Mouse (Mus musculus): Measurements from ENCODE around the gene Cry2. TPM values are rescaled to one million over a fixed set of nuclear protein-coding genes. Genes with fewer than 3 reads are reported as not detected.
A peak's percentile ranks its signal among the peaks of the same experiment; 100 is the strongest.
"Not testable (repeated sequence)": the region's sequence is repeated elsewhere in the genome, so short reads cannot be mapped to it uniquely, and the experiment has no call there.

Cry2 gene
- 2.1 TPM for polyA plus RNA-seq (2012; fragmentation: generic; extraction: Trizol)
- long read RNA-seq, experiment 1, partial matches to known transcripts = 0 of 3 reads
- long read RNA-seq, experiment 1, other reads (novel, unspliced or antisense) = 3 of 3 reads
- long read RNA-seq, experiment 2, transcript Cry2-201 (12 exons, 3,976 nt) = major isoform, 26 of 35 reads
- long read RNA-seq, experiment 2, partial matches to known transcripts = 5 of 35 reads
- long read RNA-seq, experiment 2, other reads (novel, unspliced or antisense) = 1 of 35 reads

DNA sequence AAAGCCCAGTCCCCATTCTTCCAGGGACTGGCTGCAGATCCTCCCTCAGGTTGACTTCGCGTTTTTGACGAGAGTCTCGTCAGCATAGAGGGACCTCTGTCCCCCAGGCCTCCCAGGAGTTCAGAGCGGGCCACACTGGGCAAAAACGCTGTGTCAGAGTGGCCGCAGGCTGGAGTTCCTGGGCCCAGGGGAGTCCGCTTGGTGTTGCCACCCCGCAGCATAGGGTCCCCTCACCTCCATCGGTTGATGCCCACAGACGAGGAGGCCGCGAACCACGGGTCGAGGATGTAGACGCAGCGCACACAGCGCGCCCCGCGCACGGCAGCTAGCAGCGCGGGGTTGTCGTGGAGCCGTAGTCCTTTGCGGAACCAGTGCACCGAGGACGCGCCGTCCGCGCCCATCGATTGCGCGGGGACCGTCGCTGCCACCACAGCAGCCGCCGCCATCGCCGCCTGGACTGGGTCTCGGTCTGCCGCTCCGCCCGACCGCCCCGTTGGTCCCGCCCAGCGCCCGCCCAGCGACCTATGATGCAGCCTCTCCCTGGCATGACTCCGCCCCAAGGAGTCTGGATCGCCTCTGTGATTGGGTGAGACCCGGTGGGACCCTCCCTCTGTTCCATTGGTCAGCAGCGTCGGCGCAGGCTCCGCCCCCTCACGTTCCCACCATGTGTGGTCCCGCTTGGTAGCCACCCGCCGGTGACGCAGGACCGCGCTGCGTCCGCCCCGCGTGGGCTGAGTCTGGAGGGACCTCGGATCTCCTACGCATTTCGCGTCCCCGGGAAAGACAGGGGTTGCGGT lies at the start of gene Cry2:
Cry2 (minus strand) TSS at position 466 of the 797 bp plus-strand sequence.
- Histone ChIP-seq H3K36me3 (ENCODE audit: control insufficient read depth, insufficient read depth) (no peaks in the 10 kb centered on the region), H3K79me2 (ENCODE audit: control insufficient read depth, insufficient read depth) (no peaks in the 10 kb centered on the region), H3ac (ENCODE audit: control insufficient read depth, insufficient read length, low read depth) (peak within 1 kb of the TSS; percentile 97), H3K27me3 (ENCODE audit: control insufficient read depth, insufficient read depth, insufficient read length) (no peaks in the 10 kb centered on the region), H3K4me3 (ENCODE audit: insufficient read depth, poor library complexity, severe bottlenecking) (peak within 1 kb of the TSS; percentile 75), H3K79me3 (ENCODE audit: low read depth) (no peaks in the 10 kb centered on the region)
- no peak for TF ChIP-seq CTCF (IDR thresholded peaks at IDR 0.05; ENCODE audit: control insufficient read depth, insufficient read depth, insufficient read length)
- TF ChIP-seq MYOG (IDR thresholded peaks at IDR 0.05; ENCODE audit: control insufficient read depth, extremely low read depth, insufficient read length) = no peak
- TF ChIP-seq MAX (IDR thresholded peaks at IDR 0.05) = peak; percentile 98
- TF ChIP-seq FOSL1 (IDR thresholded peaks at IDR 0.05; ENCODE audit: insufficient read depth, low read length, poor library complexity, severe bottlenecking) = no peak
- TF ChIP-seq USF1 (IDR thresholded peaks at IDR 0.05; ENCODE audit: low read depth) = no peak

DNA sequence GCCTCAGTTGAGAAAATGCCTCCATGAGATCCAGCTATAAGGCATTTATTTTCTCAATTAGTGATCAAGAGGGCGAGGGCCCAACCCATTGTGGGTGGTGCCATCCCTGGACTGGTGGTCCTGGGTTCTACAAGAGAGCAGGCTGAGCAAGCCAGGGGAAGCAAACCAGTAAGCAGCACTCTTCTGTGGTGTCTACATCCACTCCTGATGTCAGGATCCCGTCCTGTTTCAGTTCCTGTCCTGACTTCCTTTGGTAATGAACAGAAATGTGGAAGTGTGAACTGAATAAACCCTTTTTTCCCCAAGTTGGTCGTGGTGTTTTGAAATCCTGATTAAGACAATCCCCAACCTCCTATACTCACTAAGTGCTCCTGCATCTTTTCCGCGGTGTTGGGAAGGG lies 49.7 kb upstream of the Cry2 start:
- peaks cover 19% of the 10 kb centered on the region for H3K27me3 ChIP-seq (ENCODE audit: control insufficient read depth, insufficient read depth, insufficient read length)
- no peak overlapping the region for H3K4me3 ChIP-seq (ENCODE audit: insufficient read depth, poor library complexity, severe bottlenecking)
- H3K79me3 ChIP-seq (ENCODE audit: low read depth) = no peaks in the 10 kb centered on the region
- no peak overlapping the region for H3ac ChIP-seq (ENCODE audit: control insufficient read depth, insufficient read length, low read depth)
- TF ChIP-seq CEBPB (IDR thresholded peaks at IDR 0.05; ENCODE audit: low read depth) = no peak
- no peak for TF ChIP-seq FOSL1 (IDR thresholded peaks at IDR 0.05; ENCODE audit: insufficient read depth, low read length, poor library complexity, severe bottlenecking)
- no peak for TF ChIP-seq MAX (IDR thresholded peaks at IDR 0.05)
- TF ChIP-seq CTCF (IDR thresholded peaks at IDR 0.05; ENCODE audit: control insufficient read depth, insufficient read depth, insufficient read length) = no peak
- TF ChIP-seq MYOD1 (IDR thresholded peaks at IDR 0.05; ENCODE audit: control insufficient read depth, insufficient read length, low read depth) = no peak
- no peak for TF ChIP-seq MYOG (IDR thresholded peaks at IDR 0.05; ENCODE audit: control insufficient read depth, extremely low read depth, insufficient read length)
- no peak for TF ChIP-seq USF1 (IDR thresholded peaks at IDR 0.05; ENCODE audit: low read depth)
- H3K36me3 ChIP-seq (ENCODE audit: control insufficient read depth, insufficient read depth) = no peaks in the 10 kb centered on the region
- no peaks in the 10 kb centered on the region for H3K79me2 ChIP-seq (ENCODE audit: control insufficient read depth, insufficient read depth)

DNA sequence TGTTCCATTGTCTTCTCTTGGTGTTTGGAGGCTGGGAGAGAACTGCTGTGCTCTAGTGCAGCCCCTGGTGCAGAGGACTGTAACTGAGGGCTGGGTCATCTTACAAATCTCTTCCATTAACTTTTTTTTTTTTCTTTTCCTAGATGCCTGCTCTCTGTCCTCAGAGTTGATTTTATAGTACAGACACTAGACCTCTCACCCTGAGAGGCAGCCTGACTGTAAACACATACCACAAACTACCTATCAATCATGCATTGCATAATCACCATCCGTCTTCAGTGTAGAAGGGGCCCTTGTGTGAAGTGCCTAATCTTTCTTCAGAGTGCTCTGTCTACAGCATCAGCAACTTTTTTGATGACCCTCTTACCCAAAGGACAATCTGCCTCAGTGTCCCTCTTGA lies 48.7 kb upstream of the Cry2 start:
- H3K79me3 ChIP-seq (ENCODE audit: low read depth) = no peaks in the 10 kb centered on the region
- TF ChIP-seq MYOG (IDR thresholded peaks at IDR 0.05; ENCODE audit: control insufficient read depth, extremely low read depth, insufficient read length) (no peak), MYOD1 (IDR thresholded peaks at IDR 0.05; ENCODE audit: control insufficient read depth, insufficient read length, low read depth) (no peak), FOSL1 (IDR thresholded peaks at IDR 0.05; ENCODE audit: insufficient read depth, low read length, poor library complexity, severe bottlenecking) (no peak), CTCF (IDR thresholded peaks at IDR 0.05; ENCODE audit: control insufficient read depth, insufficient read depth, insufficient read length) (no peak), CEBPB (IDR thresholded peaks at IDR 0.05; ENCODE audit: low read depth) (no peak), MAX (IDR thresholded peaks at IDR 0.05) (no peak), USF1 (IDR thresholded peaks at IDR 0.05; ENCODE audit: low read depth) (no peak)
- H3K4me3 ChIP-seq (ENCODE audit: insufficient read depth, poor library complexity, severe bottlenecking) = no peak overlapping the region
- no peaks in the 10 kb centered on the region for H3K79me2 ChIP-seq (ENCODE audit: control insufficient read depth, insufficient read depth)
- H3ac ChIP-seq (ENCODE audit: control insufficient read depth, insufficient read length, low read depth) = no peak overlapping the region
- no peaks in the 10 kb centered on the region for H3K36me3 ChIP-seq (ENCODE audit: control insufficient read depth, insufficient read depth)
- H3K27me3 ChIP-seq (ENCODE audit: control insufficient read depth, insufficient read depth, insufficient read length) = peaks cover 11% of the 10 kb centered on the region

DNA sequence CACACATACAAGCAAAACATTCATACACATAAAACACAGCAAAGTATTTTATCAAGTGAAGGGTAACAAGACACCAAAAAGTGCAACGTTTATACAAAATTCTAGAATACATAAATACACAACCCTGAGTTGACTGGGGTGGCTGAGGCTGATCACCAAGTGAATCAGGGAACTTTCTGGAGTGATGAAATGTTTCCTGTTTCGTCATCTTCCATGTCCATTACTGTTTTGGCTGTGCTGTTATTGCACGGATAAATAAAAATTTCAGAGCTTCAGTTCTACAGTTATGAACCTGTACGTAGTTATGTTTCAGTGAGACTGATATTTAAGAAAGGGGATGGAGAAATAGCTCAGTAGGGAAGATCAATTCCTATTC lies 44.5 kb upstream of the Cry2 start:
- no peaks in the 10 kb centered on the region for H3K36me3 ChIP-seq (ENCODE audit: control insufficient read depth, insufficient read depth)
- H3K79me3 ChIP-seq (ENCODE audit: low read depth) = no peaks in the 10 kb centered on the region
- H3ac ChIP-seq (ENCODE audit: control insufficient read depth, insufficient read length, low read depth) = no peak overlapping the region
- no peak for TF ChIP-seq MYOG (IDR thresholded peaks at IDR 0.05; ENCODE audit: control insufficient read depth, extremely low read depth, insufficient read length)
- TF ChIP-seq MAX (IDR thresholded peaks at IDR 0.05) = no peak
- no peak for TF ChIP-seq CEBPB (IDR thresholded peaks at IDR 0.05; ENCODE audit: low read depth)
- TF ChIP-seq FOSL1 (IDR thresholded peaks at IDR 0.05; ENCODE audit: insufficient read depth, low read length, poor library complexity, severe bottlenecking) = no peak
- TF ChIP-seq CTCF (IDR thresholded peaks at IDR 0.05; ENCODE audit: control insufficient read depth, insufficient read depth, insufficient read length) = no peak
- TF ChIP-seq MYOD1 (IDR thresholded peaks at IDR 0.05; ENCODE audit: control insufficient read depth, insufficient read length, low read depth) = no peak
- no peak for TF ChIP-seq USF1 (IDR thresholded peaks at IDR 0.05; ENCODE audit: low read depth)
- H3K27me3 ChIP-seq (ENCODE audit: control insufficient read depth, insufficient read depth, insufficient read length) = no peaks in the 10 kb centered on the region
- H3K79me2 ChIP-seq (ENCODE audit: control insufficient read depth, insufficient read depth) = no peaks in the 10 kb centered on the region
- H3K4me3 ChIP-seq (ENCODE audit: insufficient read depth, poor library complexity, severe bottlenecking) = no peak overlapping the region

DNA sequence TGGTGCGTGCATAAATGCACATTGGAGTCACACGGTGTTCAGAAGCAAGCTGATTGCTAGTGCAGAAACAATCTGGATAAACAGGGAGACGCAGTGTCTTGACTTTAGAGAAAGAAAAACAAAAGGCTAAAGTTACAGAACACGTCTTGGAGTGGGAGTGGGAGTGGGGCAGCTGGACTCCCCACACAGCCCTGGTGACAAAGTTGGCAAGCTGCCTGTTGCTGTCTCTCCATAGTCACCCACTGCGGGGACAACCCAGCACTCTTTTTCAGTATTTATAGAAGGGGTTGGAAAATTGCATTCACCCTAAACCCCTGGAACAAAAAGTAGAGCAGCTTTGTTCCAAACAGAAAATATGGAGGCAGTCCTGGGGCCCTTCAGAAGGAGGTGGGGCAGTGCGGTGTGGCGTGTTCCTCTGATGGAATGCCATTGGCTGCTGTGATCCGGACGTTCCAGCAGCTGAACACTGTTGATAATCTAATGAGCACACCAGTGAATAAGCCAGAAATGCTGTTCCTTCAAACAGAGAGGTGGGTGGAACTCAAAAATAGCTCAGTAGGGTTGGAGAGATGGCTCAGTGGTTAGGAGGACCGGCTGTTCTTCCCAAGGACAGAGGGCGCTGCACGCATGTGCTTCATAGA lies 43.9 kb upstream of the Cry2 start:
- no peak overlapping the region for H3ac ChIP-seq (ENCODE audit: control insufficient read depth, insufficient read length, low read depth)
- no peak overlapping the region for H3K4me3 ChIP-seq (ENCODE audit: insufficient read depth, poor library complexity, severe bottlenecking)
- no peaks in the 10 kb centered on the region for H3K36me3 ChIP-seq (ENCODE audit: control insufficient read depth, insufficient read depth)
- H3K79me3 ChIP-seq (ENCODE audit: low read depth) = no peaks in the 10 kb centered on the region
- no peaks in the 10 kb centered on the region for H3K27me3 ChIP-seq (ENCODE audit: control insufficient read depth, insufficient read depth, insufficient read length)
- no peaks in the 10 kb centered on the region for H3K79me2 ChIP-seq (ENCODE audit: control insufficient read depth, insufficient read depth)
- TF ChIP-seq FOSL1 (IDR thresholded peaks at IDR 0.05; ENCODE audit: insufficient read depth, low read length, poor library complexity, severe bottlenecking) (no peak), USF1 (IDR thresholded peaks at IDR 0.05; ENCODE audit: low read depth) (no peak), MAX (IDR thresholded peaks at IDR 0.05) (no peak), CEBPB (IDR thresholded peaks at IDR 0.05; ENCODE audit: low read depth) (no peak), CTCF (IDR thresholded peaks at IDR 0.05; ENCODE audit: control insufficient read depth, insufficient read depth, insufficient read length) (no peak), MYOG (IDR thresholded peaks at IDR 0.05; ENCODE audit: control insufficient read depth, extremely low read depth, insufficient read length) (no peak), MYOD1 (IDR thresholded peaks at IDR 0.05; ENCODE audit: control insufficient read depth, insufficient read length, low read depth) (no peak)

DNA sequence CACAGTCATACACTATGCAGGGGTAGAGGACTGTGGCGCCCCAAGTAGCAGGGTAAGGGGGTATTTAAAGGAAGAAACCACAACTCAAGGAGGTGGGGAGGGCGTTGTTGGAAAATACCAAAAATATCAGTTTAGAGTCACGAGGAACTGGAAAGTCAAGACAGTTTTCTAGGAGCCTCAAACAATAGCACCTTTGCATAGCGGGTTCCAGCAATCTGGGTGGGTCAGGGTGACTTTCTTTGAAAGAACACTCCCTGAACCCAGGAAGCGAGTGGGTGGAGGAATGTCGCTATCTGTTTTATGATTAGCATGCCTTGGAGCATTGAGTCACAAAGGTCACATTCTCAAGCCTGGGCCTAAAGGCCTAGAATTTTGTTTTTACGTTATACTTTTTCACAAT lies 42.7 kb upstream of the Cry2 start:
- H3ac ChIP-seq (ENCODE audit: control insufficient read depth, insufficient read length, low read depth); H3K79me3 ChIP-seq (ENCODE audit: low read depth); H3K36me3 ChIP-seq (ENCODE audit: control insufficient read depth, insufficient read depth); H3K4me3 ChIP-seq (ENCODE audit: insufficient read depth, poor library complexity, severe bottlenecking); H3K27me3 ChIP-seq (ENCODE audit: control insufficient read depth, insufficient read depth, insufficient read length); H3K79me2 ChIP-seq (ENCODE audit: control insufficient read depth, insufficient read depth): not testable (repeated sequence)

All from C2C12 (cell line).